Mouse (Mus musculus): ENCODE results near the gene Capns1.

DNA sequence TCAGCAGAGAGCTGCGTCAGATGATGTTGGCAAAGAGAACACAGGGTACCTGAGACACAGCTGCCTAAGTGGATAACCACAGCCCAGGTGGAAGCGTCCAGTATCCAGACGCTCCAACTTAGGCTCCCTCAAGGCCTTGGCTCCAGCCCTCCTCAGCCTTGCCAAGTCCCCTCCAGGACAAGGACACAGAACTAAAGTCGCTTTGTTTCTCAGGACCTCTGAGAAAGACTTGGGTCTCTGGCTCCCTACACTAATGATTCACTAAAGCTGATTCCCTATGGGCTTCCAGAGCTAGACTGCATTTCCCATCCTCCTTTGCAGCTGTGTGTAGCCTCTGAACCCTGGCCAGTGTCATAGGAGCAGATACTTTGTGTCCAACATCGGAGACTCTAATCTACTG is 1.6 kb upstream of the Capns1 start:
- TF ChIP-seq CTCF (IDR thresholded peaks at IDR 0.05; ENCODE audit: borderline replicate concordance, insufficient read depth, low read length) (no peak), POLR2A (IDR thresholded peaks at IDR 0.05; ENCODE audit: low read depth, low read length) (no peak)

Measured in embryonic fibroblast, embryonic 13.5 days (primary cell).